Mouse (Mus musculus): Measurements from ENCODE around the gene Pcgf2. TPM values are rescaled to one million over a fixed set of nuclear protein-coding genes. Genes with fewer than 3 reads are reported as not detected.

Gene Pcgf2
- polyA plus RNA-seq, 1 experiment = 0.35 TPM

DNA sequence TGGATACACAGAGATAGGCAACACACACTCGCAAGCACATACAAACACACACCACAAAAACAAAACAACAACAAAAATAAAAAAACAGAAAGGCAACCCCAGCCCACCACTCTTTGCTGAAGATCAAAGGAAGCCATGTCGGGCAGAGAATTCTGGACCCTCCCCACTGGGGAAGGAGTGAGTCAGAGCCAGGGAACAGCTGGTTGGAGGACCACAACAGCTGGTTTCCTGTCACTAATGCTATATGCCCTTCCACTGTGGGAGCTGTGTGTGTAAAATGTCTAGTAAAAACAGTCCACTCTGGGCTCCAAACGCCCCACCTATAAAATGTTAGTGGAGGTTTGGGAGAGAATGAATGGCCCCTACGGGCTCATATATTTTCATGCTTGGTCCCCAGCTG, 21.0 kb upstream of the Pcgf2 start:
- Histone ChIP-seq H3K27me3 (ENCODE audit: control insufficient read depth) (no peaks in the 10 kb centered on the region), H3K4me3 (replicated peaks) (no peak overlapping the region), H3K4me1 (ENCODE audit: control insufficient read depth) (no peaks in the 10 kb centered on the region), H3K9me3 (ENCODE audit: control insufficient read depth, low read length) (peaks cover 12% of the 10 kb centered on the region), H3K36me3 (ENCODE audit: control insufficient read depth) (peaks cover 79% of the 10 kb centered on the region)
- no peak for TF ChIP-seq TAL1 (IDR thresholded peaks at IDR 0.05; ENCODE audit: low read length)
- TF ChIP-seq GATA1 (IDR thresholded peaks at IDR 0.05; ENCODE audit: low read length) = no peak

DNA sequence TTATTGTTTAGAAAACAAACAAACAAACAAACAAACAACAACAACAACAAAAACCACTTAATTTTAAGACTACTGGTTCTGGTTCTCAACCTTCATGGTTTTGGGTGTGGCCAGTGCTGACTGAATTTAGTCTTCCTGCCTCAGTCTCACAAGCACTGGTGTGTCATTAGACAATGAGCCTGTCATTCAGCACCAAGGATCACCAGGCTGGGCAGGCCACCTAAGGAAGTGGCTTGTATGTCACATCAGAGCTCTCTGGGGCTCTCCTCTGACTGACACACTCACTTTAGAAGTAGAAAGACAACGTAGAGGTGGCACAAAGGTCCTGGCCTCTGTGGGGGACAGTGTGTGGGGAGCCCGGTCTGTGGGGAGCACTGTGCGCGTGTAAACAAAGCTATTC, 18.7 kb upstream of the Pcgf2 start:
- Histone ChIP-seq H3K4me3 (replicated peaks) (no peak overlapping the region), H3K9me3 (ENCODE audit: control insufficient read depth, low read length) (peaks cover 12% of the 10 kb centered on the region), H3K27me3 (ENCODE audit: control insufficient read depth) (no peaks in the 10 kb centered on the region), H3K4me1 (ENCODE audit: control insufficient read depth) (no peaks in the 10 kb centered on the region), H3K36me3 (ENCODE audit: control insufficient read depth) (peaks cover 74% of the 10 kb centered on the region)
- TF ChIP-seq TAL1 (IDR thresholded peaks at IDR 0.05; ENCODE audit: low read length) (no peak), GATA1 (IDR thresholded peaks at IDR 0.05; ENCODE audit: low read length) (no peak)

DNA sequence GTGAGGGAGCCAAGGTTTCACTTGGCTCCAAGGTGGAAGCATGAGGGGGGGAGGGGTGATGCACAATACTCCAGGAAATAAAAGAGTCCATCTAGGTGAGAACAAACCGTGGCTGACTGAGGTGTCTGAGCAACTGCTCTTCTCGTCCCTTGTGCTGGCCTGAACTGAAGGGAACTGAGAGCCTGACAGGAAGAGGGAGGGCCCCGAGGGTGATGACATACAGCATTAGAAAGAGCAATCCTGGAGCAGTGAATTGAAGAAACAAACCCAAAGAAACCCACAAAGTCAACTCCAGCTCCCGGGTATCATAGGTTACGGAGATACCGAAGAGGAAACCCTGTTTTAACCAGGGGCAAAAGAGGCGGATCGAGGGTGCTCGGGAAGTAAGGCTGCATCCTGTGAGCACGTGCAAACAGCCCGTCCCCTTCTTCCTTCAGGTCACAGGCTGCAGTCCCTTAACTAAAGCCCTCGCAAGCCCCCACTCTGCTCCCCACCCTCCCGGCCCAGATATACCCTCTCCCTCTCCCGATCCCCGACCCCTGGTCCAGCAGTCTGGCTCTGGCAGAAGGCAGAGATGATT, 18.1 kb upstream of the Pcgf2 start:
- H3K4me3 ChIP-seq (replicated peaks) = no peak overlapping the region
- H3K36me3 ChIP-seq (ENCODE audit: control insufficient read depth) = peaks cover 74% of the 10 kb centered on the region
- TF ChIP-seq GATA1 (IDR thresholded peaks at IDR 0.05; ENCODE audit: low read length) (no peak), TAL1 (IDR thresholded peaks at IDR 0.05; ENCODE audit: low read length) (no peak)
- no peaks in the 10 kb centered on the region for H3K4me1 ChIP-seq (ENCODE audit: control insufficient read depth)
- H3K27me3 ChIP-seq (ENCODE audit: control insufficient read depth) = no peaks in the 10 kb centered on the region
- H3K9me3 ChIP-seq (ENCODE audit: control insufficient read depth, low read length) = peaks cover 12% of the 10 kb centered on the region

DNA sequence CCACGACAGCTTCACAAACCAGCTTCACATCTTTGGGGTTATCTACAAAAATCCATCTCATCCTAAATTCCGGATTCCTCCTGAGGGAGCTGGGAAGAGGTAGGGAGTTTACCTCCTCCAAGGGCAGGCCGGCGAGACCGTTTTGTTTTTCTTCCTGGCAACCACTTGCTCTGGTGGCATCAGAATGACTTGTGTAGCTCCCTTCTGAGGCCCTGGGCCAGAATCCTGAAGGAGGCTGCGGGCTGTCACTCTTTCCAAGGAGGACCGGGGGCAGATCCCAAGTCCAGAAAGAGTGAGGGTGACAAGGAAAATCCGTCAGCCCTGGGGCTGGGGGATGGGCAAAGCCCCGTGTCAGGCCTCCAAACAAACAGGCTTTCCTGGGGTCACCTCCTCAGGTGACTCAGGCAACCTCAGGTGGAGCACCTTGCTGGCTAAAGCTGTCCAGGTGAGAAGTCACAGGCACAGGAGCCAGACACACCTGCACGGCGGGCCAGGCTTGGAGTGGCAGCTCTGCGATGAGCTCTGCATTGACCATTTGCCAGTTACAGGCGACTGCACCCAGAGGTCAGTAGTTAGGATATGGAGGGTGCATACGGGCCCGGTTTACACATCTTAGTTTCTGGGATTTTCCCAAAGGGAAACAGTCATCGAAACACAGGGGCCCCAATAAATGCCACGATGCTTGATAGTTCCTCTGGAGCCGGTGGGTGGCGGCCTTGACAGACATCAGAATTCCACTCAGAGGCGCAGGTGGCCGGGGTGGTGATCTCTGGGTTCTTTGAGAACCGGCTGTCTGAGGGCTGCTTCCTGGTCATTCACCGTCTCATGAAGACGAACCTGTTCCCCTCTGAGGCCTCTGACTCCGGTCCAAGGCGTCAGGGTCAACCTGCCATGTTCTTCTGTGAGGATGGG, 17.3 kb upstream of the Pcgf2 start:
- Histone ChIP-seq H3K9me3 (ENCODE audit: control insufficient read depth, low read length) (peaks cover 12% of the 10 kb centered on the region), H3K4me1 (ENCODE audit: control insufficient read depth) (no peaks in the 10 kb centered on the region), H3K27me3 (ENCODE audit: control insufficient read depth) (no peaks in the 10 kb centered on the region), H3K4me3 (replicated peaks) (no peak overlapping the region), H3K36me3 (ENCODE audit: control insufficient read depth) (peaks cover 77% of the 10 kb centered on the region)
- TF ChIP-seq TAL1 (IDR thresholded peaks at IDR 0.05; ENCODE audit: low read length) = no peak
- no peak for TF ChIP-seq GATA1 (IDR thresholded peaks at IDR 0.05; ENCODE audit: low read length)

DNA sequence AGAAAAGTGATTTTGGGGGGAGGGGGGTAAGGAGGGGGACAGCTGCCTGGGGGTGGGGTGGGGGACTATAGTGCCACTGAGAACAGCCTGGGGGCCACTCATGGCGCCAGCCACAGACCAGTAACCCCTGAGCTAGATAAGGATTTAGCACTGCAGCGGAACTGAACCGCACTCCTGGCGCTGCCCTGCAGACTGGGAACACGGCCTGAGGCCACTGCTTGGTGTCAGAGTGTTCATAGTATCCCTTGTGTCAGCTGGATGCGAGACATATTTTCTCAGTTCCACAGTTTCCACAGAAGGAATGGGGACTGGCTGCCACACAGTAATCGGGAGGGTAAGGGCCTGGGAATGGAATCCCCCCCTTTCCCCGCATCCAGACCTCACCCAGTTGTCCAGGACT, 15.7 kb upstream of the Pcgf2 start:
- Histone ChIP-seq H3K9me3 (ENCODE audit: control insufficient read depth, low read length) (no peaks in the 10 kb centered on the region), H3K36me3 (ENCODE audit: control insufficient read depth) (peaks cover 77% of the 10 kb centered on the region), H3K27me3 (ENCODE audit: control insufficient read depth) (no peaks in the 10 kb centered on the region), H3K4me3 (replicated peaks) (no peak overlapping the region), H3K4me1 (ENCODE audit: control insufficient read depth) (no peaks in the 10 kb centered on the region)
- TF ChIP-seq GATA1 (IDR thresholded peaks at IDR 0.05; ENCODE audit: low read length) = no peak
- no peak for TF ChIP-seq TAL1 (IDR thresholded peaks at IDR 0.05; ENCODE audit: low read length)

DNA sequence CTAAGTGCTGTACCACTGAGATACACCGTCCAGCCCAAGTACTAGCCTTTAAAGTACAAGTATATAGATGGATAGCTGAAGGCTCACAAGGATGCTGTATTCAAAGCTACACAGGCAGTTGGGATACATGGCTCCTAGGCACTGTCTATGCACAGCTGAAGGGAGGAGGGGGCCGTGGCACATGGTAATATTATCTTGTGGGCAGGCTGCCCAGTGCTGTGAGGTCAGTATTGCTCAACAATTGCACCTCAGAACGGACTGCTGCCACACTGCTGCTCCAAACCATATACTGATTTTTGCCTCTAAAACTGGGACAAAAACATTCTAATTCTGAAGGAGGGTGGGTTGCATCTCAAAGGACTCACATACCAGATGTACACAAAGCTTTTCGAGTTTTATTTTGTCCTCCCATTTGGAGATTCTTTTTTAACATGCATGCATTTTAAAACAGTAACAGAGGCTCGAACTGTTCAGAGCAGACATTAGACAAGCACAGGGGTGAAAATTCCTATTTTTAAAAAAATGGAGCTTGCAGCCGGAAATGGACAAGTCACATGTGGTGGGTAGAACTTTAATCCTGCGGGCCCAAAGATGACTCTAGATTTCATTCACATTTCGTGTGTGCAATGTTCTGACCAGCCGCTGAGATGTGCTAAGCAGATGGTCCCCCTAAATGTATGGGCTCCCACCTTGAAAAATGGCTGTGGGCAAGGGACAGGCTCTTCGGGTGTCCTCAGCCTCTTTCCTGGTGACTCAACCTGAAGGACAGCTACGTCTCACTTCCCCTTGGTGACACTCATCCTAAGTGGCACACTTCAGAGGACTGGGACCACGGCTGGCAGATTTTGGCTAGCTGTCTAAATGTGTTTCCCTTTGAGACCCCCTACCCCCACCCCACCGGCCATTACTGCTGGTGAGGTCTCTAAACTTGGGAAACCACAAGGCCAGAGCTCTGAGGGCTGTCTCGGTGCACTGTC, 14.8 kb upstream of the Pcgf2 start:
- TF ChIP-seq TAL1 (IDR thresholded peaks at IDR 0.05; ENCODE audit: low read length) (no peak), GATA1 (IDR thresholded peaks at IDR 0.05; ENCODE audit: low read length) (no peak)
- H3K27me3 ChIP-seq (ENCODE audit: control insufficient read depth) = no peaks in the 10 kb centered on the region
- H3K36me3 ChIP-seq (ENCODE audit: control insufficient read depth) = peaks cover 74% of the 10 kb centered on the region
- H3K9me3 ChIP-seq (ENCODE audit: control insufficient read depth, low read length) = no peaks in the 10 kb centered on the region
- H3K4me3 ChIP-seq (replicated peaks) = no peak overlapping the region
- H3K4me1 ChIP-seq (ENCODE audit: control insufficient read depth) = no peaks in the 10 kb centered on the region

DNA sequence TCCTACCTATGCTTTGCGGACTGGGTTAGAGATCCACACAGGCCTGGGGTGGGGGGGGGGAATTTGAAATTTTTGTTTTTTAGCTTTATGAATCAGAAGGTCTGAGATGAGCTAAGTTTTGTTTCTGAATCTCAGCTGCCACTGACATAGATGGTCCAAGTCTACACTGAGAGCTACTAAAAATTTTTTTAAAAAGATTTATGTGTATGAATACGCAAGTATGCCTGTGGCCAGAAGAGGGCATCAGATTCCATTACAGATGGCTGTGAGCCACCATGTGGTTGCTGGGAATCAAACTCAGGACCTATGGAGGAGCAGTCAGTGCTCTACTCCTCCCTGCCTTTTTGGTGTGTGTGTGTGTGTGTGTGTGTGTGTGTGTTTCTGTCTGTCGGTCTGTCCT, 14.1 kb upstream of the Pcgf2 start:
- H3K36me3 ChIP-seq (ENCODE audit: control insufficient read depth) = peaks cover 68% of the 10 kb centered on the region
- no peak overlapping the region for H3K4me3 ChIP-seq (replicated peaks)
- H3K4me1 ChIP-seq (ENCODE audit: control insufficient read depth) = no peaks in the 10 kb centered on the region
- TF ChIP-seq TAL1 (IDR thresholded peaks at IDR 0.05; ENCODE audit: low read length) = no peak
- no peak for TF ChIP-seq GATA1 (IDR thresholded peaks at IDR 0.05; ENCODE audit: low read length)
- no peaks in the 10 kb centered on the region for H3K9me3 ChIP-seq (ENCODE audit: control insufficient read depth, low read length)
- no peaks in the 10 kb centered on the region for H3K27me3 ChIP-seq (ENCODE audit: control insufficient read depth)

DNA sequence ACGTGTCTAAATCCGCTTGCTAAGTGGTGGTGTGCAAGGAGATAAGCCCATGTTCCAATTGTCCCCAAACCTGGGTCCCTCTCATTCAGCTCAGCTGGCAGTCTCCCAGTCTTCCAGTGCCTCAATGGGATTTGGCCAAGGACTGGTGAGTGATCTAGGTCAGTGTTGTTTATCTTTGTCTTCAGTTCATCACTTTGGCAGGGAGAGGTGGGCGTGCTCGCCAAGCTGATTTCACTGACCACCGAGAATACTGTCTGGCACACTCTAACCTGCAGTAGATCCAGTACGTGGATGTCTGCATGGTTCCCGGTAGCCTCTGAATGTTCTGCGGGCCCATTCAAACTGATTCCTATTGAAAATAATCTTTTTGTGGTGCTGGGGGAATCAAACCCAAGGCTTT, 13.6 kb upstream of the Pcgf2 start:
- Histone ChIP-seq H3K4me1 (ENCODE audit: control insufficient read depth) (no peaks in the 10 kb centered on the region), H3K36me3 (ENCODE audit: control insufficient read depth) (peaks cover 69% of the 10 kb centered on the region), H3K27me3 (ENCODE audit: control insufficient read depth) (no peaks in the 10 kb centered on the region), H3K4me3 (replicated peaks) (no peak overlapping the region), H3K9me3 (ENCODE audit: control insufficient read depth, low read length) (no peaks in the 10 kb centered on the region)
- TF ChIP-seq GATA1 (IDR thresholded peaks at IDR 0.05; ENCODE audit: low read length) (no peak), TAL1 (IDR thresholded peaks at IDR 0.05; ENCODE audit: low read length) (no peak)

Measured in erythroblast, embryonic 14.5 days (primary cell).